Mouse (Mus musculus): ENCODE results near the gene Mgea5. TPM values are rescaled to one million over a fixed set of nuclear protein-coding genes. Genes with fewer than 3 reads are reported as not detected.

Gene Mgea5
- polyA plus RNA-seq (2015; fragmentation: Nextera tagmentation; extraction: Ambion mirVana) = 66.0 and 68.2 TPM in 2 replicates

DNA sequence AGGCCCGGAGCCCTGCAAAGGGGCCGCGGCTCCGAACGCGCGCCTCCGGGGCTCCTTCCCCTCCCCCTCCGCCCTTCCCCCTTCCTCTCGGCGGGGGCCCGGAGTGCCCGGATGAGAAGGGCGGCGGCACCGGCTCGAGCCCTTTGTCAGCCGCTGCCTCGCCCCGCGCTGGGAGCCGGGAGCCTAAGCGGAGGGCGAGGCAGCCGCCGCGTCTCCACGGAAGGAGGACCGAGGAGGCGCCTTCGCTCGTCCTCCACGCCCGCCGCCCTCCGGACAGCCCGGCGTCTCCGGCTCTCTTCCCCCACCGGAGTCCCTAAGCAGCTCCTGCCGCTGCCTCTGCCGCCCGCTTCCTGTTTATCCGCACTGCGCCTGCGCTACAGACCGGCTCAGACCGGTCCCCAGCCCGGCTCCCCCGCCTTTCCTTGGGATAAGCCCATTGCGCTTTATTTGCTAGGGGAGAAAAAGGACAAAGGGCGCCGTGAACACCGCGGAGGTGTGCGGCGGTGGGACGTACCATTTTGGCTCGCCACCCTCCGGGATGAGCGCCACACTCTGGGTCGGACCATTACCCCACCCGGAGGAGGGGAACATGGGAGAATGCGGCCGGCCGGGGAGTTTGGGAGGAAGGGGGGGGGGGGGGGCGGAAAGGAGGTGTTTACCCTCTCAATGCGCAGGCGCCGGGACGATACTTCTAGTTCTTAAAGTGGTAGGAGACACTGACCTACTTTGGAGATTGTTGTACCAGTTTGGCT lies at the start of gene Mgea5:
Gene Mgea5, minus strand, starts transcription at position 657 of the 752 bp plus-strand sequence.
- peak within 1 kb of the TSS; percentile 96 for H3K27ac ChIP-seq
- peak within 1 kb of the TSS; percentile 74 for H3K4me2 ChIP-seq (replicated peaks)
- WGBS = 0% methylated on average over 66 of the region's 71 CpGs
- ATAC-seq (ENCODE audit: low FRiP score, low read depth) = peak; percentile 98
- no peaks in the 10 kb centered on the region for H3K27me3 ChIP-seq
- no peaks in the 10 kb centered on the region for H3K9me3 ChIP-seq
- peak within 1 kb of the TSS; percentile 99 for H3K9ac ChIP-seq
- H3K4me1 ChIP-seq = peaks cover 29% of the 10 kb centered on the region
- H3K4me3 ChIP-seq = peak within 1 kb of the TSS; percentile 100
- peaks cover 20% of the 10 kb centered on the region for H3K36me3 ChIP-seq

DNA sequence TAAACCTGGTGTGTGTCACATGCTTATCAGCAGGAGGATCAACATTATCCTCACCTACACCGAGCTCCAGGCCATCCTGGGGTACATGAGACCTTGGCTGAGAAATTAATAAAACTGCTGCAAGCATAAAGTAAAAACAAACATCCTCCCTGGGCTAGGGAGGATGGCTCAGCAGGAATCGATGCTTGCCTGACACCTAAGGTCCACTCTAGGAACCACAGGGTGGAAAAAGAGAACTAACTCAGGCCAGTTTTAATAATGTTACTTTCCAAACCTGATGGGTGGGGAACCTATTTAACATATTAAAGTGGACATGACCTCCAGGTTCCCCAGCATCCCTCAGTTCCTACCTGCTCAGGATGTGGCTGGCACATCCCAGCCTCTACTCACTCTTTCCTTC lies 47.0 kb upstream of the Mgea5 start:
- Histone ChIP-seq H3K27ac (no peak overlapping the region), H3K4me1 (no peaks in the 10 kb centered on the region), H3K9ac (no peak overlapping the region), H3K27me3 (no peaks in the 10 kb centered on the region), H3K36me3 (peaks cover 8% of the 10 kb centered on the region), H3K4me2 (replicated peaks) (no peak overlapping the region), H3K4me3 (no peak overlapping the region), H3K9me3 (peaks cover 5% of the 10 kb centered on the region; the same call in 1 of the 2 replicates)
- no peak for ATAC-seq (ENCODE audit: low FRiP score, low read depth)
- 59% methylated on average over 2 of the region's 2 CpGs for WGBS

DNA sequence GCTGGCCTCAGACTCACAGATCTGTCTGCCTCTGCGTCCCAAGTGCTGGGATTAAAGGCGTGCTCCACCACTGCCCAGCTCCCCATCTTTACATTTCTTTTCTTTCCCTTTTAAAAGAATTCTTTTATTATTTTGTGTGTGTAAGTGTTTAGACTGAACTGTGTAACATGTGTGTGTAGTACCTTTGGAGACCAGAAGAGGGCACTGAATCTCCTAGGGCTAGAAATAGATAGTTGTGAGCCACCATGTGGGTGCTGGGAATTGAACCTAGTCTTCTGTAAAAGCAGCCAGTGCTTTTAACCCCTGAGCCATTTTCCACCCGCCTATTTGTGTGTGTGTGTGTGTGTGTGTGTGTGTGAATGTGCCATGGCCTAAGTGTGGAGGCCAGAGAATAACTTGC lies 44.1 kb upstream of the Mgea5 start:
- H3K9ac ChIP-seq = no peak overlapping the region
- no peaks in the 10 kb centered on the region for H3K4me1 ChIP-seq
- 92% methylated on average over 3 of the region's 3 CpGs for WGBS
- peaks cover 8% of the 10 kb centered on the region for H3K36me3 ChIP-seq
- no peak for ATAC-seq (ENCODE audit: low FRiP score, low read depth)
- H3K27me3 ChIP-seq = no peaks in the 10 kb centered on the region
- no peak overlapping the region for H3K27ac ChIP-seq
- no peak overlapping the region for H3K4me3 ChIP-seq
- H3K4me2 ChIP-seq (replicated peaks) = no peak overlapping the region
- peaks cover 5% of the 10 kb centered on the region; the same call in 1 of the 2 replicates for H3K9me3 ChIP-seq

DNA sequence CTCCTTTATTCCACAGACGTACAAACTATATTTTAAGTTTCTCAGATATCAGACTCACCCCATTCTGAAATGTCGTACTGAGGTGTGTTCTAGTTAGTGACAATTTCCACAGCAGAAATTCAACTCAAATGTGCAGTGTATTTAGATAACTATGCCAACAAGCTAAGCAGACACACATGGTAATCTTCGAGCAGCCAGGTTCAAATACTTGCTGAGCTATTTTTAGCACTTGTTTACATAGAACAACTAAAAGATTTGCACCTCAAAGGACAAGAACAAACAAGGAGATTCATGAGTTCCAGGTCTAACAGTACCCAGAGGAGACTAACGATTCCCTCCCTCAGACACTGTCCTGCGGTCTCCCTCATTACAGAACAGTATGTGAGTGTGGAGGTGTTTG lies 43.5 kb upstream of the Mgea5 start:
- 82% methylated on average over 5 of the region's 5 CpGs for WGBS
- no peak for ATAC-seq (ENCODE audit: low FRiP score, low read depth)

DNA sequence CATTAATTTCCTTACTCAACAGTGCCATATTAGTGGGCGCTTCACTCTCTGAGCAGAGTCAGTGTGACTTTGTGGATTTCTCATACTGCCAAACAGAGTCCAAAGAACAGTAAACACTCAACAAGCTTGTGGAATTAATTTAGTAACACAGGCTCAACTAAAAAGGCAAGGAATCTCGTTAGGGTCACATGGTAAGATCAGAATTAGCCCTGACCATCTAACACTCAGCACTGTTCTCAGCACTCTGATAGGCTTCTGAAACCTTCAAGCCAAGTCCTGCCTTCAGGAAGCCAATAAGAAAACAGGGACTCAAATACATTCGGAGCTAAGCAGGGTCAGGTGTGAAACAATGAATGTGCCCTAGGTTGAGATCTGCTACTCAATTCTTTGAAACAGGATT lies 42.5 kb upstream of the Mgea5 start:
- H3K9ac ChIP-seq = no peak overlapping the region
- H3K36me3 ChIP-seq = peaks cover 8% of the 10 kb centered on the region
- WGBS = 78% methylated on average over 3 of the region's 3 CpGs

More for the DNA sequence above, 43.5 kb upstream of the Mgea5 start:
- Histone ChIP-seq H3K27ac (no peak overlapping the region), H3K36me3 (peaks cover 8% of the 10 kb centered on the region), H3K27me3 (no peaks in the 10 kb centered on the region), H3K4me1 (peaks cover 2% of the 10 kb centered on the region; the same call in 1 of the 2 replicates), H3K4me3 (no peak overlapping the region), H3K9ac (no peak overlapping the region), H3K9me3 (peaks cover 5% of the 10 kb centered on the region; the same call in 1 of the 2 replicates), H3K4me2 (replicated peaks) (no peak overlapping the region)

DNA sequence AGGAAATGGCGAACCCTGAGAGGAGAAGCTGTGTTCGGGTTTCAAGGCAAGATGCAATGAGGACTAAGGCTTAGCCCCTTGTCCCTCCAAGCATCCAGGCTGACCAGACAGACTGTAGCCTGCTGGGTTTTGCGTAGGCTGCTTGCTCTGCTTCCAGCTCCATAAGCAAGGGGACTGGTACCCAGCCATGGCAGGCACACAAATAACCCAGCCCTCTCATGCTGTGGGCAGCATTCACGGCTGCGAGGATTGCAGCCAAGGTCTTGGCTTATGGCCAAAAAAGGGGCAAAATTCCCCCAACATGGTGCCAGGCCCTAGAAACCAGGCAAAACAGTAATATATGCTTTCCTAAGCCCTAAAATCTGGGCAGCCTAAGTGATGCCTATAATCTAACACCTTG lies 38.2 kb upstream of the Mgea5 start:
- H3K9me3 ChIP-seq = no peaks in the 10 kb centered on the region
- no peak overlapping the region for H3K4me3 ChIP-seq
- no peak overlapping the region for H3K9ac ChIP-seq
- 65% methylated on average over 5 of the region's 5 CpGs for WGBS
- no peak overlapping the region for H3K27ac ChIP-seq
- no peak for ATAC-seq (ENCODE audit: low FRiP score, low read depth)
- peaks cover 20% of the 10 kb centered on the region for H3K36me3 ChIP-seq
- H3K4me2 ChIP-seq (replicated peaks) = no peak overlapping the region
- H3K4me1 ChIP-seq = peaks cover 11% of the 10 kb centered on the region
- H3K27me3 ChIP-seq = peaks cover 7% of the 10 kb centered on the region

More for the DNA sequence above, 42.5 kb upstream of the Mgea5 start:
- Histone ChIP-seq H3K27me3 (no peaks in the 10 kb centered on the region), H3K27ac (no peak overlapping the region), H3K4me1 (peaks cover 7% of the 10 kb centered on the region; the same call in 1 of the 2 replicates), H3K9me3 (peaks cover 5% of the 10 kb centered on the region; the same call in 1 of the 2 replicates), H3K4me2 (replicated peaks) (no peak overlapping the region), H3K4me3 (no peak overlapping the region)
- no peak for ATAC-seq (ENCODE audit: low FRiP score, low read depth)

DNA sequence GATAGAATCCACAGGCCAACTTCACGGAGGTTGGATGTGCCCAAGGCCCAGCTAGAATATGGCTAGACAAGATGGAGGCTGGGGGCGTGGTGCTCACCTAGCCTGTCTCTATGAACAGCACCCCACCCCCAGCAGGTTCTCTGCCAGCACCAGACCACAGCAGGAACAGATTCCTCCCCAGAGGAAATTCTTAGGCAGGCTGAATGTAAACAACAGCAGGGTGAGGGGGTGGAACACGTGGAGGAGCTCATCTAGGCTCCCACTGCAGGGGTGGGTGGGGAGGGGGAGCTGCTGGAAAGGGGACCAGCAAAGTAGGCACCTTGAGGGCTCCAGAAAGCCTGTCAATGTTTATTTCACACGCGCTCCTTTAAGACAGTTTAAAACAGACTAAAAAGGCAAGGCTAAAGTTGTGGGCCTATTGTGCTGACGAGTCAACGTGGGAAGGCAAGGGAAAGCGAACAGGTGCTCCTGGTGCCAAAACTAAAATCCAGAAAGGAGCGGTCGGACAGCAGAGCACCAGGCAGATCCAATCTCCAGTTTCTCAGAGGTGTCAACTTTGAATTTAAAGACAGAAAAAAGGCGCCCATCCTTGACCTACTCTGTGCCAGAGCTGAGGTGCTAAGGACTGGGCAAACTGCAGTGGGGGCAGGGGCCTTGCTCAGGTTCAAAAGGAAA lies 34.3 kb upstream of the Mgea5 start:
- Histone ChIP-seq H3K9me3 (no peaks in the 10 kb centered on the region), H3K9ac (0 out of 2 replicates have a peak overlapping the region, but pooled peaks have one; percentile 39), H3K4me2 (replicated peaks) (no peak overlapping the region), H3K36me3 (peaks cover 20% of the 10 kb centered on the region), H3K4me1 (peaks cover 35% of the 10 kb centered on the region), H3K4me3 (no peak overlapping the region), H3K27me3 (peaks cover 35% of the 10 kb centered on the region), H3K27ac (no peak overlapping the region)
- ATAC-seq (ENCODE audit: low FRiP score, low read depth) = no peak
- 60% methylated on average over 11 of the region's 11 CpGs for WGBS

DNA sequence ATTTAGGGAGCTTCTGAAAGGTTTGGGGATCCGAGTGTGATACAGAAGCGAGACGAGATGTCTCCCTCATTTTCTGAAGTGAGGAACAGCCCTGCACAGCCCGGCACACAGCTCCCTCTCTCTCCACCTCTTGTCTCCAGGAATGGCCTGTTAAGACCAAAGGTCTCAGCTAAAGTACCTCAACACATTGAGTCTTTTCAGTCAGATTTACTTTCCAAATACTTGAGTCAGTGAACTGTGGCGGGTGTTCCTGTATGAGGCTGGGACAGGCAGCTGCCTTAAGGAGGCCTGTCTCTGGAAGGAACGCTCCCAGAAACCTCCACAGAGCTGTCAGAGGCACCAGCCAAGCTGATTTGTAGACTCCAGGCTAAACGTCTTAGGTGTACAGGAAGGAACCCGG lies 33.1 kb upstream of the Mgea5 start:
- WGBS = 17% methylated on average over 8 of the region's 8 CpGs
- H3K27ac ChIP-seq = no peak overlapping the region
- ATAC-seq (ENCODE audit: low FRiP score, low read depth) = no peak
- H3K27me3 ChIP-seq = peaks cover 46% of the 10 kb centered on the region
- peak overlapping the region; percentile 81 for H3K4me2 ChIP-seq (replicated peaks)
- H3K9ac ChIP-seq = no peak overlapping the region
- H3K4me3 ChIP-seq = no peak overlapping the region
- peaks cover 20% of the 10 kb centered on the region for H3K36me3 ChIP-seq
- peaks cover 40% of the 10 kb centered on the region for H3K4me1 ChIP-seq
- H3K9me3 ChIP-seq = no peaks in the 10 kb centered on the region

DNA sequence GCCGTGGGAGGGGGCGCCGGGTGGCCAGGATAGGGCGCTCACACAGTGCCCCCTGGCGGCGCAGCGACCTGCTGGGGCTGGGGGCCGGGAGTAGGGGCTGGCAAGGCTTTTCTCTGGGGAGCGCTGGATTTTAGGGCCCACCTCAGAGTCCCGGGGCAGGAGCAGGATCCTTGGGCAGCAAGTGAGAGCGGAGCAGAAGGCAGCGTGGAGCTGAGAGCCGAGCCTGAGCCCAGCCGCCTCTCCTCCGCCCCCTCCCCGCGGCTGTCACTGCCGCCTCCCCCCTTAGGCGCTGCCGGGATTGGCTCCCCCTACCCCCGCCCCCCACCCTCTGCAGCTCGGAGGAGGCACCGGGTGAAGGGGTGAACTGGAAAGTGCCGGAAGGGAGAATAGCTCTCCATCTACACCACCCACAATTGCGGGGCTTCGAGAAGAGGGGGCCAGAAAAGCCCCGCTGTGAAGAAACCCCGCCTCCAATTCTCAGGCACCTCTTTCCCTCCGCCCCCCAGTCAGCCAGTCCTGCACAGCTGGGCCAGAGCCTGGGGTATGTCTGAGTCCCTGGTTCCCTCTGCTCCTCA lies 32.3 kb upstream of the Mgea5 start, which contains the start of gene Kcnip2:
Gene Kcnip2, minus strand, starts transcription at position 231 of the 575 bp plus-strand sequence.
- Histone ChIP-seq H3K36me3 (peaks cover 20% of the 10 kb centered on the region), H3K4me2 (replicated peaks) (peak within 1 kb of the TSS; percentile 81), H3K4me1 (peaks cover 41% of the 10 kb centered on the region), H3K27me3 (peaks cover 54% of the 10 kb centered on the region), H3K9me3 (no peaks in the 10 kb centered on the region), H3K9ac (peak within 1 kb of the TSS; percentile 55), H3K27ac (no peak within 1 kb of the TSS), H3K4me3 (peak within 1 kb of the TSS; percentile 44)
- peak; percentile 45; the same call in 1 of the 2 replicates for ATAC-seq (ENCODE audit: low FRiP score, low read depth)
- WGBS = under 1% methylated on average over 22 of the region's 29 CpGs

DNA sequence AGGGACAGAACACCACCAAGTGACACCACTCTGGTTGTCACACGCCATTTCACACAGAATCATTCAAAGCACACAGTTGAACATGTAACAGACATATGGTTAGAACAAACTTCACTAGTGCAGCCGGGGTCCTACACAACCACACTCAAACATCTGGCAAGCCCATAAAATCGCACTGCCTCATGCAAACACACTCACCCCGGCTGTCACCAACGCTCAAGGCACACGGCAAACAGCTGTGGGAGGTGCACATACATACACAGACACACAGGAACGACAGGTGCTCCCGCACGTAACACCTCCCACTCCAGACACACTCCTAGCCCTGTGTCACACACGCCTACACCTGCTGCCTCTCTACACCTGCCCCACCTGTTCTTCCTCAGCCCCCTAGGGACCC lies 31.5 kb upstream of the Mgea5 start:
- H3K4me2 ChIP-seq (replicated peaks) = peak overlapping the region; percentile 81
- H3K9me3 ChIP-seq = no peaks in the 10 kb centered on the region
- peaks cover 20% of the 10 kb centered on the region for H3K36me3 ChIP-seq
- 31% methylated on average over 10 of the region's 10 CpGs for WGBS
- H3K4me3 ChIP-seq = no peak overlapping the region
- peaks cover 41% of the 10 kb centered on the region for H3K4me1 ChIP-seq
- H3K27ac ChIP-seq = no peak overlapping the region
- peaks cover 54% of the 10 kb centered on the region for H3K27me3 ChIP-seq
- H3K9ac ChIP-seq = no peak overlapping the region
- ATAC-seq (ENCODE audit: low FRiP score, low read depth) = no peak

DNA sequence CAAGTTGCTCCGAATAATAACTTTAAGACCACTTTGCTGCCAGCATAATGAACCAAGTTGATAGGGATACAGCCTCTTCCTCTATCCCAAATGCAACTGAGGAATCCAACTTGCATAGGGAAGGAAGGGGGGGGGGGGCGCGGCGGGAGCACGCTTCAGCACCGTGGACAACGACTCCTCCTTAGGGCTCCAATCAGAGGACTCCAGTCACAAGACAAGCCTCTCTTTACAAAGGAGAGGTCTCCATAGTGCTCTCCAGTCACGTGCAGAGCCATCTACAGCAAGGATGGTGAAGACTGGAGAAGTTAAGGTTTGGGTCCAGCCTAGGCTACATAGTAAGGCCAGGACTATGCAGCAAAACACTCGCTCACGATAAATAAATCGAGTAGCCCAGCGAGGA lies 30.2 kb upstream of the Mgea5 start:
- H3K4me3 ChIP-seq = no peak overlapping the region
- H3K27me3 ChIP-seq = peaks cover 54% of the 10 kb centered on the region
- H3K9me3 ChIP-seq = no peaks in the 10 kb centered on the region
- ATAC-seq (ENCODE audit: low FRiP score, low read depth) = peak; percentile 49; the same call in 1 of the 2 replicates
- H3K36me3 ChIP-seq = peaks cover 8% of the 10 kb centered on the region
- peaks cover 41% of the 10 kb centered on the region for H3K4me1 ChIP-seq
- 14% methylated on average over 12 of the region's 12 CpGs for WGBS
- H3K27ac ChIP-seq = no peak overlapping the region
- no peak overlapping the region for H3K4me2 ChIP-seq (replicated peaks)
- H3K9ac ChIP-seq = no peak overlapping the region

DNA sequence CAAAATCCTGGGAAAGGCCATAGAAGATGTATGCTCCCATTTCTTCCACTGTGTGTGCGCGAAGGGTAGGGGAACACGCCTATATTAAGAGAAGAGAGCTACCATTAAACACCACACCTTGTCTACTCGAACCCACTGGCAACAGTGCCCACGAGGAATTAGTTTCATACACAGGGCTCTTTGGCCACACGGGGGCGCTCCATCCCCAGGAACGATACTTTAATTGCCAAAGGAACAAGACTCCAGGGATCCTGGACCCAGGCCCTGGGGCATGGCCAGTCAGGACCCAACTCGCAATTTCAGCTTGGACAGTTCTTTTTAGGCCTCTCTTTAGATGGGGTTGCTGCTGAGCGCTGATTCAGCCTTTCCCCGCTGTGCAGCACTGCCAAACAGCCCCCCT lies 29.6 kb upstream of the Mgea5 start:
- ATAC-seq (ENCODE audit: low FRiP score, low read depth) = no peak
- peaks cover 54% of the 10 kb centered on the region for H3K27me3 ChIP-seq
- H3K4me3 ChIP-seq = no peak overlapping the region
- H3K4me2 ChIP-seq (replicated peaks) = no peak overlapping the region
- no peaks in the 10 kb centered on the region for H3K9me3 ChIP-seq
- H3K9ac ChIP-seq = no peak overlapping the region
- 11% methylated on average over 11 of the region's 11 CpGs for WGBS
- H3K27ac ChIP-seq = no peak overlapping the region
- H3K36me3 ChIP-seq = peaks cover 3% of the 10 kb centered on the region; the same call in 1 of the 2 replicates
- peaks cover 41% of the 10 kb centered on the region for H3K4me1 ChIP-seq
